Mouse (Mus musculus): ENCODE measurements at regions not wholly inside any gene's neighbourhood (a gene's known extent, or its start where the extent isn't known, plus 50 kb on each side); places are given as distances from the start of the nearest gene placed in this dataset.

DNA sequence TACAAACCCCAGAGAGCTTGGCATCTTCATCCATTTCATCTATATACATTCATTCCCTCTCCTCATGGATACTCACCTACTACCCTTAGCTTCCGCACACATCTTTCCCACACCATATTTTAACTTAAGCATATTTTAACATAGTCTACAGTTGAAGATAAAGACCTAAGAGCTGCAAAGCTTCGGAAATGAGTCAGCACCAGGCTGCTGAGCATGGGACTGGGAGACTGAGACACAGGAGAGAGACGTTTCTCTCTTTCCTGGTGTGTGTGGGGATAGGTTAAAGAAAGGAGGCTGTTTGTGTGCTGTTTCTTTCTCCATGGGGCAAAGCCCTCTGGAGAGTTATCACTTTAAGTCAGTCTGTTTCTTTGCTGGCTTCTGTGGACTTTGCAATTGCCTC, 264.3 kb downstream of the Sorl1 start:
- TF ChIP-seq POLR2A (IDR thresholded peaks at IDR 0.05; ENCODE audit: borderline replicate concordance, control insufficient read depth, low read depth, low read length), result no peak
- TF ChIP-seq CTCF (IDR thresholded peaks at IDR 0.05; ENCODE audit: control insufficient read depth, insufficient read depth, low read length), result no peak
- H3K4me1 ChIP-seq (ENCODE audit: control insufficient read depth, insufficient read depth, low read length), result no peaks in the 10 kb centered on the region
- H3K27ac ChIP-seq (ENCODE audit: control insufficient read depth, insufficient read depth, low read depth, low read length, poor library complexity), result no peak overlapping the region
- 17% methylated on average over 3 of the region's 3 CpGs for WGBS
- H3K4me3 ChIP-seq (replicated peaks; ENCODE audit: control insufficient read depth, low read depth, low read length), result no peak overlapping the region

GRCm38 (mm10) chr9:41852099-41852498, 272.0 kb downstream of the Sorl1 start:
- Histone ChIP-seq H3K27ac (ENCODE audit: control insufficient read depth, insufficient read depth, low read depth, low read length, poor library complexity) (no peak overlapping the region), H3K4me1 (ENCODE audit: control insufficient read depth, insufficient read depth, low read length) (no peaks in the 10 kb centered on the region), H3K4me3 (replicated peaks; ENCODE audit: control insufficient read depth, low read depth, low read length) (no peak overlapping the region)
- 82% methylated on average over 1 of the region's 1 CpGs for WGBS
- TF ChIP-seq POLR2A (IDR thresholded peaks at IDR 0.05; ENCODE audit: borderline replicate concordance, control insufficient read depth, low read depth, low read length) (no peak), CTCF (IDR thresholded peaks at IDR 0.05; ENCODE audit: control insufficient read depth, insufficient read depth, low read length) (no peak)

DNA sequence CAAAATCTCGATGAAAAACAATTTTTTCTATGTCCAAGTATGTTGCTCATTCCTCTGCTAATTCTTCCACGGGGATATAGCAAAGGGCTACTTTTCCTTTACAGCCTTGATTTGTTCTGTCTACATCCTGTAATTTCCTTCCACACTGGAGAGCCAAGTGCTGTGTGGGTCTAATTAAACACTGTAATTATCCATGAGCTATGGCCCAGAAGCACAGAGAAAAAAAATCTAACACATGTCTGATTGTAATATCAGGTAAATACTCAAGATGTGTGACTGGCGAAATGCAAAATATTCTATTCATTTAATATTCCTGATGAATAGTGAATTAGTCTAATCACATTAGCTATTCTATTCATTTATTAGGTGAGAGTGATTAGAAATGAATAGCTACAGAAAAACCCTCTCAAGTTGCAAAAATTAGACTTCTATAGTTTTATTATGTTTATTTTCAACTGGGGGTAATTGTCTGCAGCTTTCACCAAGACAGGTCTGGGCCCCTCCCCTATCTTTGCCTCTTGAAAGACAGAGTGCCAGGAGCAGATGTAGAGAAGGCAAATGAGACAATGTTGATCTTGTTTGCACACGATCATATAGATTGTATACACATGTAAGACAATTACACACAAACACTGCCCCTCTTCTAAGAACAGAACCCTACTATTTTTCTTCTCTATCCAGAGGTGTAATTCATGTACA, 274.3 kb downstream of the Sorl1 start:
- Histone ChIP-seq H3K27ac (ENCODE audit: control insufficient read depth, insufficient read depth, low read depth, low read length, poor library complexity) (no peak overlapping the region), H3K4me3 (replicated peaks; ENCODE audit: control insufficient read depth, low read depth, low read length) (no peak overlapping the region), H3K4me1 (ENCODE audit: control insufficient read depth, insufficient read depth, low read length) (no peaks in the 10 kb centered on the region)
- 71% methylated on average over 4 of the region's 4 CpGs for WGBS
- no peak for TF ChIP-seq POLR2A (IDR thresholded peaks at IDR 0.05; ENCODE audit: borderline replicate concordance, control insufficient read depth, low read depth, low read length)
- no peak for TF ChIP-seq CTCF (IDR thresholded peaks at IDR 0.05; ENCODE audit: control insufficient read depth, insufficient read depth, low read length)

DNA sequence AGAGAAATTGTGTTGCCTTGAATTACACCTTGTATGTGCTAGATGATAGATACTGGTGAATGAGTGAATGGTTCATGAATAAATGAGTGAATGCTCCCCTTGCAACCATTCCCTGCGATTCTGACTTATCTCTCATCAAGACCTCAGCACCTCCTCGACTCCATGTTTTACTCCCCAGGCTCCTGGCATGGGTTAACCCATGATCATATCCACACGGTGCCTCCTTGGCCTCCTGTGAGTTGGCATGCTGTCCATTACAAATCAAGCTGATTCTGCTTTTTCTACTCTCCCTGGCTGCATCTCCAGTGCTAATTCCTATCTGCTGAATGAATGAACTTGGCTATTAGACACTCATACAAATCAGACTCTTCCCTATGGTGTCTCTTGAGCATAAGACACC, 279.5 kb downstream of the Sorl1 start:
- Histone ChIP-seq H3K27ac (ENCODE audit: control insufficient read depth, insufficient read depth, low read depth, low read length, poor library complexity) (no peak overlapping the region), H3K4me1 (ENCODE audit: control insufficient read depth, insufficient read depth, low read length) (no peaks in the 10 kb centered on the region), H3K4me3 (replicated peaks; ENCODE audit: control insufficient read depth, low read depth, low read length) (no peak overlapping the region)
- 80% methylated on average over 3 of the region's 3 CpGs for WGBS
- TF ChIP-seq POLR2A (IDR thresholded peaks at IDR 0.05; ENCODE audit: borderline replicate concordance, control insufficient read depth, low read depth, low read length) (no peak), CTCF (IDR thresholded peaks at IDR 0.05; ENCODE audit: control insufficient read depth, insufficient read depth, low read length) (no peak)

DNA sequence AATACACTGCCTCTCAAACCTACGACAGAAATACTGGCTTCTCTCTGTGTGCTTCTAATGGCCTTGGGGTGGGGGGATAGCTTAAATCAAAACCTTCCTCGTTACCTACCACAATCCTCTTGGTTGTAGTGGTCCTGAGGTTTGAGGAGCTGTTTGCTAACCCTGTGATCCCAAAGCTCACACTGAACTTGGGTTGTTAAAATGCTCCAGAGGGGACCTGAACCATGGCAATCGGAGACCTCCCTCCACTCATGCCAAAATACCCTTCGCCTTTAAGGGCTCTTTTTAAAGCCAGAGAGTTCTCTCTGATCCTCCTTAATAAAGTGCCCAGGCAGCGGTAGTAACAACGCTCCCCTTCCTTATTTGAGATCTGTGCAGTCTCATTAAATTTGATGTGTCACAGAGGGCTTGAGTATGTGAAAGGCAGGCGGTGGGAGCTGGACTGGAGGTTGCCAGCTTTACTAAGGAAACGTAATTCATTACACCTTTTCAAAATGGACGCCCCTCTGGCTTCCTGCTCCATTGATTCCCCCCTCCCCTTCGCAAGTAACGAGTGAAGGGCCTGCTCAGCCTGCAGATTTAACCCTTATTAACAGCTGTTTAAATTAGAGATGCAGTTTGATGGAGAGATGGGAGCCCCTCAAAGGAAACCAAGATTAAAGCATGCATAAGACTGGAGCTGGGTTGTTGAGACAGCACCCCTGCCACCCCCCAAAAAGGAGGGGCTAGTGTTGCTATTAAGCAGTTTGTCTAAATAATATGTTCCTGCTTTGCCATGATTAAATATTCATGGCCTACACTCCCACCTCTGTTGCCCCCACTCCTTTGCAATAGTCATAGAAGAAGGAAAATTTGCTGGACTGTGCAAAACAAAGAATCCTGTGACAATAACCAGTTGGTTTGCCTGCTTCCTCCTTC, 289.4 kb downstream of the Sorl1 start:
- Histone ChIP-seq H3K4me1 (ENCODE audit: control insufficient read depth, insufficient read depth, low read length) (no peaks in the 10 kb centered on the region), H3K27ac (ENCODE audit: control insufficient read depth, insufficient read depth, low read depth, low read length, poor library complexity) (no peak overlapping the region), H3K4me3 (replicated peaks; ENCODE audit: control insufficient read depth, low read depth, low read length) (no peak overlapping the region)
- WGBS, result 67% methylated on average over 11 of the region's 11 CpGs
- no peak for TF ChIP-seq CTCF (IDR thresholded peaks at IDR 0.05; ENCODE audit: control insufficient read depth, insufficient read depth, low read length)
- no peak for TF ChIP-seq POLR2A (IDR thresholded peaks at IDR 0.05; ENCODE audit: borderline replicate concordance, control insufficient read depth, low read depth, low read length)

- 89% methylated on average over 1 of the region's 1 CpGs for WGBS
- H3K4me1 ChIP-seq (ENCODE audit: control insufficient read depth, insufficient read depth, low read length), result no peaks in the 10 kb centered on the region
- no peak for TF ChIP-seq POLR2A (IDR thresholded peaks at IDR 0.05; ENCODE audit: borderline replicate concordance, control insufficient read depth, low read depth, low read length)
- no peak for TF ChIP-seq CTCF (IDR thresholded peaks at IDR 0.05; ENCODE audit: control insufficient read depth, insufficient read depth, low read length)
- H3K4me3 ChIP-seq (replicated peaks; ENCODE audit: control insufficient read depth, low read depth, low read length), result no peak overlapping the region
- H3K27ac ChIP-seq (ENCODE audit: control insufficient read depth, insufficient read depth, low read depth, low read length, poor library complexity), result no peak overlapping the region
These were observed 290.7 kb downstream of the Sorl1 start for GRCm38 (mm10) chr9:41833408-41833807.

- Histone ChIP-seq H3K4me1 (ENCODE audit: control insufficient read depth, insufficient read depth, low read length) (no peaks in the 10 kb centered on the region), H3K27ac (ENCODE audit: control insufficient read depth, insufficient read depth, low read depth, low read length, poor library complexity) (no peak overlapping the region), H3K4me3 (replicated peaks; ENCODE audit: control insufficient read depth, low read depth, low read length) (no peak overlapping the region)
- WGBS, result 78% methylated on average over 4 of the region's 4 CpGs
- TF ChIP-seq POLR2A (IDR thresholded peaks at IDR 0.05; ENCODE audit: borderline replicate concordance, control insufficient read depth, low read depth, low read length) (no peak), CTCF (IDR thresholded peaks at IDR 0.05; ENCODE audit: control insufficient read depth, insufficient read depth, low read length) (no peak)
These were observed 296.7 kb downstream of the Sorl1 start for GRCm38 (mm10) chr9:41827356-41827755.

DNA sequence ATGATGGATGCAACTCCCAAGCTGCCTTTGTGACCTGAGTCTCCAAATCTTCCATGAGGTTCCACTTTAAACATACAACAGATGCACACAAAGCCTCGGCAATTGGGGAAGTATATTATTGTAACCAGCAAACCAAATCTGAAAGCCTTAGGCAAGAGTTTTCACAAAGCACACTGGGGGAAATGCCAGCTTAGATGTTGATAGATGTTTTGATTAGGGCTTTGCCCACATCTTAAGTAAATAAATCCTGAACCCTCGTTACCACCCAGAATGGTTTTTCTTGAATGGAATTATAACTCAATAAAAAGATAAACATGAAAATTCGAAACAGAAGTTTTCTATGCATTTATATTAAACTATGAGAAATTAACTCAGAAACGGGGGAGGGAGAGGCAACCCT, 302.7 kb downstream of the Sorl1 start:
- TF ChIP-seq POLR2A (IDR thresholded peaks at IDR 0.05; ENCODE audit: borderline replicate concordance, control insufficient read depth, low read depth, low read length) (no peak), CTCF (IDR thresholded peaks at IDR 0.05; ENCODE audit: control insufficient read depth, insufficient read depth, low read length) (no peak)
- Histone ChIP-seq H3K4me1 (ENCODE audit: control insufficient read depth, insufficient read depth, low read length) (no peaks in the 10 kb centered on the region), H3K4me3 (replicated peaks; ENCODE audit: control insufficient read depth, low read depth, low read length) (no peak overlapping the region), H3K27ac (ENCODE audit: control insufficient read depth, insufficient read depth, low read depth, low read length, poor library complexity) (no peak overlapping the region)
- WGBS, result 48% methylated on average over 4 of the region's 4 CpGs
